Mouse (Mus musculus) CD8-positive naive resting alpha-beta T cell, adult 57 days (primary cell): ENCODE data around the gene Fopnl. TPM values are rescaled to one million over a fixed set of nuclear protein-coding genes. Genes with fewer than 3 reads are reported as not detected.

Source experiments
- total RNA-seq: library from RNA; stranded (reverse); gene quantifications from one replicate; pipeline ENCODE4 v1.2.4, GENCODE M21; 2023

The Fopnl gene
- 44.0 TPM for total RNA-seq

DNA sequence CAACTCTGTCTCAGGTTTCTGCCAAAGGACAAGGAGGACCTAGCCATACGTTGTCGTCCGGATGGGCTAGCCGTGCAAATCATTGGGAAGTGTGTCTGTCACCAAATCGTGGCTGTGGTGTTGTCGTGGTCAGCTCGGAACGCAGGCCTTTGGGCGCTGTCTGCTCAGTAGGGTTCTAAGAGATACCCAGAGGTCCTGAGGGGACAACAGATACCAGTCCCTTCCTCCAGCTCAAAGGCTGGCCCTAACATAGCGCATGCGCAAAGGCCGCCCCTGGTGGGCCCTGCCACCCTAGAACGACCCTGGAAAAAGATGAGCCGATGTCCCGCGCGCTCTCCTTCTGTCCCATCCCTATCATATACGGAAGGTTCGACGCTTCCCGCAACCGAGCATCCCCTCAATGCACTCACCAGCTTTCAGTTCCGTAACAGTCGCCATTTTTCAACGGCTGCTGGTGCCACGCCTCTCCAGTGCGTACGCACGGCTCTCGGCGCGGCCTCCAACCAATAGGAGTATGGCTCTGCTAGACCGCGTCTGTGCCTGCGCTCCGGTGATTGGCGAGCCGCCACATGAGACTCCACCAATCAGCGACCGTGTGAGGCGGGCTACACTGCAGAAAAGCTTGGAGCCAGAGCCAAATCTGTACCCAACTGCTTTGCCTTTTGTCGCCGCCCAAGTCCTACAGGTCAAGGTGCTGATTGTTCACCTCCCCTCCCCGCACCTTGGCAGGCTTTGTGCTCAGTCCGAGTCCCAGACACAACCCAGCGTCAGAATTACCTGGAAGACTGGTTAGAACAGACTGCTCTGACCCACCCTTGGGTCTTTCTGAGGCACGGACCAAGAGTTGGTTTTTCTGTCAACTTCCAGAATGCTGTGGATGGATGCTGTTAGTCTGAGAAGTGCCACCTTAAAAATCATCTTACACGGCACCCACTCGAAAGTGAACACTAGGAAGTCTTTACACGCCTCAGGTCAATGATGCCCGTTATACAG lies at the start of gene Fopnl:
TSS of gene Fopnl (minus strand) at position 522 of the 993 bp plus-strand sequence.

DNA sequence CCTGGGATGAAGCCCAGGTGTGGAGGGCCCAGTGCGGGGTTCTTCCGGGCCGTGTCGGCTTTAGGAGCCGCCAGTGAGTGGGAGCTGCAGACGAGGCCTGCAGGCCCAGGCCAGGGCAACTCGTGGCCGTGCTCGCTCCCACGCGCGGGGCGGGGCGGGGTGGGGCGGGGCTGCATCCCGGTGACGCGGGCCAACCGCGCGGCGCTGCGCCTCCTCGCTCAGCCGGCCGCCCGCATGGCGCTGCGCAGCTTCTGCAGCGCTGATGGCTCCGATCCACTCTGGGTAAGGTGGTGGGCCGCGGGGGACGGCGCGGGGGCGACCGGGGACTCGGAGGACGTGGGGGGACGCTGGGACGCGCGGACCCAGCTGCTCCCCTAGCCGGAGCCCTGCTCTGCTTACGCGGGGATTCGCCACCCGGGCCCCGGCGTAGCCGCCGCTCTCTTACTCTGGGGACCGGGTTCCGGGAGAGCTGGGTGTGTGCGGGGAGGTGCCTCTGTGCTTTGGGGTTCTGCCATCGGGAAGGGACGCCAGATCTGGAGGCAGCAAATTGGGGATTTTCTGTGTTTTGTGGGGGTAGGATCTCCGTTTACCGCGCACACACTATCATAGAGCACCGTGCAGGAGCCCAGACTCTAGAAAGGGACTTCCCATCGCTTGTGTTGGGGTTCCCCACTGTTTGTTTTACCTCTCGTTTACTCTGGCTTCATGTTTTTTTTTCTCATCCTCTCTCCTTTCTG lies 44.3 kb upstream of the Fopnl start, which contains the start of gene Abcc1:
TSS of gene Abcc1 (plus strand) at position 197 of the 737 bp plus-strand sequence.

DNA sequence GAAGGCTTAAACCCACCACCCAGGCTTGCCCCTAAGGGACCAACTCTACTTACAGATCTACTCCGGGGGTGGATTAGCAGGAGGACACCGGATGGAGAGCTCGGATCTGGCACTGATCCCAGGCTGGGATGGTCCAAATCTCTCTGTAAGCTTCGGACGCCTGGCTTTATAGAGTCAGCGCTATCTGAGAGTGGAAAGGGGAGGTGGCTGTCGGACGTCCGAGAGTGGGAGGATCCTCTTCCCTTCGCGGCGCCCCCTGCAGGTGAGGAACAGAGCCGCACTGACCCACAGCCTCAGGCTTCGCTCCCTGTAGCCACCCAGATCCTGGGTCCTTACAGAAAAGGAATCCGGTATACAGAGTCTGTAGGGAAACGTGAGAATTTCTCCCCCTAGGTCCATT lies 26.0 kb downstream of the Fopnl start, which contains the start of gene Myh11:
TSS of gene Myh11 (minus strand) at position 150 of the 400 bp plus-strand sequence.

Other genes with a start within 250 kb of the Fopnl start
- gene Nde1, start 154.1 kb downstream of the Fopnl start, total RNA-seq = 40.4 TPM
- 62.5 TPM for gene Marf1, start 154.1 kb downstream of the Fopnl start, total RNA-seq
- not detected for gene Myh11, start 26.0 kb downstream of the Fopnl start, total RNA-seq
- 50.7 TPM for gene Abcc1, start 44.2 kb upstream of the Fopnl start, total RNA-seq
- gene A630010A05Rik, start 244.9 kb upstream of the Fopnl start, total RNA-seq = not detected